Mouse (Mus musculus) urinary bladder, postnatal 10 days (tissue): ENCODE measurements around the gene Phpt1.

ENCODE experiments used
- DNase-seq: peaks from one replicate; pipeline ENCODE4 v3.0.0; 2022; ENCODE audit warnings: low spot score

The Phpt1 gene

GRCm38 (mm10) chr2:25582466-25583119 is 7.6 kb upstream of the Phpt1 start:
- DNase-seq = no peak

- DNase-seq = no peak
Observed at GRCm38 (mm10) chr2:25581901-25582301, 6.9 kb upstream of the Phpt1 start.

GRCm38 (mm10) chr2:25581294-25581864 is 6.4 kb upstream of the Phpt1 start, which contains the start of gene Ajm1:
TSS of gene Ajm1 (minus strand) at chr2:25581757.
- no peak for DNase-seq

- DNase-seq = no peak
Observed at GRCm38 (mm10) chr2:25580621-25581101, 5.6 kb upstream of the Phpt1 start.

- DNase-seq = no peak
Observed at GRCm38 (mm10) chr2:25579737-25580460, 4.9 kb upstream of the Phpt1 start.

GRCm38 (mm10) chr2:25578796-25579736 is 4.0 kb upstream of the Phpt1 start:
- DNase-seq = no peak

- no peak for DNase-seq
Observed at GRCm38 (mm10) chr2:25577951-25578795, 3.1 kb upstream of the Phpt1 start.

- DNase-seq = no peak
Observed at GRCm38 (mm10) chr2:25576965-25577891, 2.2 kb upstream of the Phpt1 start.

- DNase-seq = no peak
Observed at GRCm38 (mm10) chr2:25576028-25576850, 1.2 kb upstream of the Phpt1 start.

- DNase-seq = no peak
Observed at GRCm38 (mm10) chr2:25575432-25576027, 506 bp upstream of the Phpt1 start.

- no peak for DNase-seq
Observed at GRCm38 (mm10) chr2:25574136-25574535, 888 bp downstream of the Phpt1 start.

GRCm38 (mm10) chr2:25573068-25573467 is 2.0 kb downstream of the Phpt1 start:
- no peak for DNase-seq

- no peak for DNase-seq
Observed at GRCm38 (mm10) chr2:25571221-25571620, 3.8 kb downstream of the Phpt1 start.

- DNase-seq = no peak
Observed at GRCm38 (mm10) chr2:25569323-25569722, 5.7 kb downstream of the Phpt1 start.

- no peak for DNase-seq
Observed at GRCm38 (mm10) chr2:25568473-25569019, 6.5 kb downstream of the Phpt1 start.

GRCm38 (mm10) chr2:25566558-25566957 is 8.5 kb downstream of the Phpt1 start:
- DNase-seq = no peak

GRCm38 (mm10) chr2:25565741-25566140 is 9.3 kb downstream of the Phpt1 start:
- DNase-seq = no peak

GRCm38 (mm10) chr2:25561946-25562345 is 13.1 kb downstream of the Phpt1 start:
- no peak for DNase-seq
